In genomic region chr8:115706411-115706860, GRCm38 (mm10) we compare ENCODE assay signal across 8 mouse cellular contexts. TPM values are rescaled to one million over a fixed set of nuclear protein-coding genes. Genes with fewer than 3 reads are reported as not detected.
DNase-seq lines count a peak whose midpoint lies in the region; ATAC-seq and TF ChIP-seq lines count a peak whose summit lies in the region.

No protein-coding gene starts in this region.

- intact Hi-C loops in gastrocnemius, adult 2 months (cut with DNase I): loop anchor here (2.0 to 10.0 kb wide), 5 partner anchors 124 to 1252 kb away; no protein-coding TSS in a partner anchor

- H3K4me3 ChIP-seq in gastrocnemius, adult 2 months: peak overlapping the region; percentile 82
- peak overlapping the region; percentile 80 for H3K4me3 ChIP-seq in intestine, postnatal 0 days (ENCODE audit: low read depth, low read length)

- no peaks in the 10 kb centered on the region for H3K27me3 ChIP-seq in intestine, postnatal 0 days (replicated peaks; ENCODE audit: control insufficient read depth, insufficient read depth, low read length)

- ATAC-seq in intestine, postnatal 0 days: 0 out of 2 replicates have a peak, but pooled peaks have one; percentile 2

- no peaks in the 10 kb centered on the region for H3K36me3 ChIP-seq in intestine, postnatal 0 days (ENCODE audit: control insufficient read depth, insufficient read depth)

- peak; percentile 25 for DNase-seq in ovary, postnatal 14 days (ENCODE audit: low spot score)
- no peak for DNase-seq in ovary, postnatal 10 days (ENCODE audit: low spot score)
- DNase-seq in cerebellum, adult 8-10 months: peak; percentile 59
- peak; percentile 75 for DNase-seq in gastrocnemius, adult 2 months
- peak; percentile 3 for DNase-seq in lung, postnatal 36 days
- DNase-seq in spleen, postnatal 10 days (ENCODE audit: low spot score in 2 of 2): peak; percentile 20 to 37
- no peak for DNase-seq in yolk sac, embryonic 10.5 days (ENCODE audit: low spot score)

- peak overlapping the region; percentile 82 for H3K4me2 ChIP-seq in intestine, postnatal 0 days (replicated peaks; ENCODE audit: low read depth)

- WGBS in intestine, postnatal 0 days: under 1% methylated on average over 31 of the region's 39 CpGs

- H3K9ac ChIP-seq in intestine, postnatal 0 days (ENCODE audit: low read depth, low read length): peak overlapping the region; percentile 93

- H3K4me1 ChIP-seq in intestine, postnatal 0 days (replicated peaks; ENCODE audit: control insufficient read depth, insufficient read depth, low read length): no peaks in the 10 kb centered on the region

- H3K27ac ChIP-seq in gastrocnemius, adult 2 months: peak overlapping the region; percentile 96
- H3K27ac ChIP-seq in intestine, postnatal 0 days (ENCODE audit: low read depth, low read length): peak overlapping the region; percentile 98

- no peak for TF ChIP-seq CTCF in gastrocnemius, adult 2 months (IDR thresholded peaks at IDR 0.05)
- TF ChIP-seq CTCF in intestine, postnatal 0 days (IDR thresholded peaks at IDR 0.05; ENCODE audit: low read depth): no peak

- no peaks in the 10 kb centered on the region for H3K9me3 ChIP-seq in intestine, postnatal 0 days (ENCODE audit: control insufficient read depth)

RNA-seq across cellular contexts. Expression of gene Maf, which starts 1.2 kb away (rescaled TPM):
- 100 to 1,000 TPM; 129 to 153 TPM for total RNA-seq in gastrocnemius, adult 2 months (2021)
- 23.9 and 31.6 TPM in 2 replicates for polyA plus RNA-seq in intestine, postnatal 0 days (2015; fragmentation: Nextera tagmentation; extraction: Ambion mirVana)

Comparison
In these comparisons a context has a peak if more than half of its experiments do, and no peak if none do; other contexts are left out.
1. DNase-seq: peak in ovary, postnatal 14 days (single experiment), cerebellum, adult 8-10 months (single experiment), gastrocnemius, adult 2 months (single experiment), lung, postnatal 36 days (single experiment) and spleen, postnatal 10 days (2 of 2); none in ovary, postnatal 10 days (single experiment) and yolk sac, embryonic 10.5 days (single experiment).